Mouse (Mus musculus) c-Kit-negative CD71-positive TER-119-positive erythroid progenitor cells, embryonic 14.5 days (primary cell): ENCODE data around the gene Tspan10.
"Not testable (repeated sequence)": the region's sequence is repeated elsewhere in the genome, so short reads cannot be mapped to it uniquely, and the experiment has no call there.

Experiments used
- DNase-seq: peaks from one replicate; pipeline ENCODE4 v3.0.0-alpha.2; 2013; ENCODE audit warnings: low read depth, low spot score

The Tspan10 gene

GRCm38 (mm10) chr11:120442344-120442743, at the start of gene Tspan10:
Tspan10 (plus strand) TSS chr11:120442644.
- no peak for DNase-seq

GRCm38 (mm10) chr11:120395661-120396060, 46.8 kb upstream of the Tspan10 start:
- DNase-seq: no peak

- DNase-seq: no peak
These were observed 44.8 kb upstream of the Tspan10 start for GRCm38 (mm10) chr11:120397602-120398001.

GRCm38 (mm10) chr11:120399319-120399718, 43.1 kb upstream of the Tspan10 start:
- no peak for DNase-seq

GRCm38 (mm10) chr11:120404814-120405213, 37.6 kb upstream of the Tspan10 start:
- DNase-seq: no peak

- no peak for DNase-seq
These were observed 36.6 kb upstream of the Tspan10 start for GRCm38 (mm10) chr11:120405867-120406266.

GRCm38 (mm10) chr11:120406445-120406844, 36.0 kb upstream of the Tspan10 start:
- no peak for DNase-seq

- DNase-seq: not testable (repeated sequence)
These were observed 28.8 kb upstream of the Tspan10 start for GRCm38 (mm10) chr11:120413621-120414020.

GRCm38 (mm10) chr11:120417852-120418251, 24.6 kb upstream of the Tspan10 start:
- DNase-seq: no peak

GRCm38 (mm10) chr11:120418592-120418991, 23.9 kb upstream of the Tspan10 start:
- DNase-seq: no peak

- DNase-seq: no peak
These were observed 19.5 kb upstream of the Tspan10 start for GRCm38 (mm10) chr11:120422651-120423568.

- DNase-seq: peak; percentile 30
These were observed 18.7 kb upstream of the Tspan10 start for GRCm38 (mm10) chr11:120423569-120424295.

GRCm38 (mm10) chr11:120426727-120427126, 15.7 kb upstream of the Tspan10 start:
- DNase-seq: no peak

- DNase-seq: peak; percentile 71
These were observed 5.1 kb upstream of the Tspan10 start, which contains the start of gene Nploc4 for GRCm38 (mm10) chr11:120437152-120437856. Nploc4 (minus strand) TSS chr11:120437708.

- DNase-seq: no peak
These were observed 4.5 kb upstream of the Tspan10 start for GRCm38 (mm10) chr11:120437857-120438385.

GRCm38 (mm10) chr11:120442765-120443280, 379 bp downstream of the Tspan10 start:
- no peak for DNase-seq

- no peak for DNase-seq
These were observed 1.7 kb downstream of the Tspan10 start for GRCm38 (mm10) chr11:120444106-120444505.

GRCm38 (mm10) chr11:120445475-120445874, 3.0 kb downstream of the Tspan10 start:
- no peak for DNase-seq

GRCm38 (mm10) chr11:120447179-120447578, 4.7 kb downstream of the Tspan10 start:
- no peak for DNase-seq

- DNase-seq: no peak
These were observed 9.8 kb downstream of the Tspan10 start for GRCm38 (mm10) chr11:120452246-120452645.

- no peak for DNase-seq
These were observed 10.9 kb downstream of the Tspan10 start, which contains the start of gene Pde6g for GRCm38 (mm10) chr11:120453306-120453705. Pde6g (minus strand) TSS chr11:120453500.
